Mouse (Mus musculus) urinary bladder, postnatal 14 days (tissue): ENCODE measurements around the gene Fam118b.

Experiments
- DNase-seq: peaks from one replicate; pipeline ENCODE4 v3.0.0; 2021; ENCODE audit warnings: low spot score

Gene Fam118b

GRCm38 (mm10) chr9:35197625-35198024 is 70.0 kb downstream of the Fam118b start:
- DNase-seq, result no peak

GRCm38 (mm10) chr9:35194048-35194447 is 73.6 kb downstream of the Fam118b start:
- DNase-seq, result no peak

GRCm38 (mm10) chr9:35192983-35193542 is 74.5 kb downstream of the Fam118b start:
- DNase-seq, result peak; percentile 29

GRCm38 (mm10) chr9:35188700-35189099 is 78.9 kb downstream of the Fam118b start:
- DNase-seq, result peak; percentile 28

- no peak for DNase-seq
Measured at GRCm38 (mm10) chr9:35187351-35187903, 80.2 kb downstream of the Fam118b start.

GRCm38 (mm10) chr9:35186430-35186829 is 81.2 kb downstream of the Fam118b start:
- no peak for DNase-seq

GRCm38 (mm10) chr9:35183359-35183758 is 84.2 kb downstream of the Fam118b start:
- no peak for DNase-seq

- DNase-seq, result no peak
Measured at GRCm38 (mm10) chr9:35182832-35183231, 84.8 kb downstream of the Fam118b start.

GRCm38 (mm10) chr9:35176124-35176659 is 91.4 kb downstream of the Fam118b start:
- no peak for DNase-seq

- peak; percentile 92 for DNase-seq
Measured at GRCm38 (mm10) chr9:35175251-35176123, 92.1 kb downstream of the Fam118b start, which contains the start of gene Dcps. TSS of gene Dcps (minus strand) at chr9:35176061.

GRCm38 (mm10) chr9:35173331-35173730 is 94.3 kb downstream of the Fam118b start:
- DNase-seq, result no peak

GRCm38 (mm10) chr9:35170071-35170470 is 97.5 kb downstream of the Fam118b start:
- DNase-seq, result no peak
